Mouse (Mus musculus): ENCODE measurements around the gene Tcf7l1.
A peak's percentile ranks its signal among the peaks of the same experiment; 100 is the strongest.

Gene Tcf7l1

GRCm38 (mm10) chr6:72783780-72784179, 5.3 kb downstream of the Tcf7l1 start:
- no peak for DNase-seq

GRCm38 (mm10) chr6:72778779-72779776, 10.0 kb downstream of the Tcf7l1 start:
- no peak for DNase-seq

- no peak for DNase-seq
Observed at GRCm38 (mm10) chr6:72777212-72777611, 11.8 kb downstream of the Tcf7l1 start.

GRCm38 (mm10) chr6:72774275-72774674, 14.8 kb downstream of the Tcf7l1 start:
- no peak for DNase-seq

- no peak for DNase-seq
Observed at GRCm38 (mm10) chr6:72769915-72770776, 18.9 kb downstream of the Tcf7l1 start.

- no peak for DNase-seq
Observed at GRCm38 (mm10) chr6:72769343-72769742, 19.7 kb downstream of the Tcf7l1 start.

GRCm38 (mm10) chr6:72768804-72769203, 20.2 kb downstream of the Tcf7l1 start:
- DNase-seq, result peak; percentile 11

GRCm38 (mm10) chr6:72768097-72768496, 21.0 kb downstream of the Tcf7l1 start:
- DNase-seq, result no peak

GRCm38 (mm10) chr6:72763616-72764015, 25.4 kb downstream of the Tcf7l1 start:
- no peak for DNase-seq

GRCm38 (mm10) chr6:72761645-72762044, 27.4 kb downstream of the Tcf7l1 start:
- DNase-seq, result no peak

- no peak for DNase-seq
Observed at GRCm38 (mm10) chr6:72758239-72759017, 30.6 kb downstream of the Tcf7l1 start.

- no peak for DNase-seq
Observed at GRCm38 (mm10) chr6:72755267-72755889, 33.7 kb downstream of the Tcf7l1 start.

GRCm38 (mm10) chr6:72754215-72754614, 34.8 kb downstream of the Tcf7l1 start:
- no peak for DNase-seq

GRCm38 (mm10) chr6:72753782-72754181, 35.3 kb downstream of the Tcf7l1 start:
- no peak for DNase-seq

GRCm38 (mm10) chr6:72752824-72753223, 36.2 kb downstream of the Tcf7l1 start:
- no peak for DNase-seq

- no peak for DNase-seq
Observed at GRCm38 (mm10) chr6:72751210-72751609, 37.8 kb downstream of the Tcf7l1 start.

GRCm38 (mm10) chr6:72748882-72749437, 40.1 kb downstream of the Tcf7l1 start:
- no peak for DNase-seq

- no peak for DNase-seq
Observed at GRCm38 (mm10) chr6:72748421-72748820, 40.6 kb downstream of the Tcf7l1 start.

GRCm38 (mm10) chr6:72747814-72748213, 41.2 kb downstream of the Tcf7l1 start:
- no peak for DNase-seq

- no peak for DNase-seq
Observed at GRCm38 (mm10) chr6:72747156-72747555, 41.9 kb downstream of the Tcf7l1 start.

GRCm38 (mm10) chr6:72745781-72746180, 43.3 kb downstream of the Tcf7l1 start:
- no peak for DNase-seq
